Mouse (Mus musculus) leukemia stem cell, adult 10-12 weeks (primary cell): ENCODE data around the gene Gm20696. TPM values are rescaled to one million over a fixed set of nuclear protein-coding genes. Genes with fewer than 3 reads are reported as not detected.

Experiments
- polyA plus RNA-seq: library from polyadenylated mRNA; stranded (reverse); fragments of >175 nt; gene quantifications from 2 replicates; pipeline ENCODE4 v1.2.3, GENCODE M21; 2012; ENCODE audit warnings: low replicate concordance

Gene Gm20696
- polyA plus RNA-seq: 0.25 TPM in 1 of 2 replicates, not detected in the other

DNA sequence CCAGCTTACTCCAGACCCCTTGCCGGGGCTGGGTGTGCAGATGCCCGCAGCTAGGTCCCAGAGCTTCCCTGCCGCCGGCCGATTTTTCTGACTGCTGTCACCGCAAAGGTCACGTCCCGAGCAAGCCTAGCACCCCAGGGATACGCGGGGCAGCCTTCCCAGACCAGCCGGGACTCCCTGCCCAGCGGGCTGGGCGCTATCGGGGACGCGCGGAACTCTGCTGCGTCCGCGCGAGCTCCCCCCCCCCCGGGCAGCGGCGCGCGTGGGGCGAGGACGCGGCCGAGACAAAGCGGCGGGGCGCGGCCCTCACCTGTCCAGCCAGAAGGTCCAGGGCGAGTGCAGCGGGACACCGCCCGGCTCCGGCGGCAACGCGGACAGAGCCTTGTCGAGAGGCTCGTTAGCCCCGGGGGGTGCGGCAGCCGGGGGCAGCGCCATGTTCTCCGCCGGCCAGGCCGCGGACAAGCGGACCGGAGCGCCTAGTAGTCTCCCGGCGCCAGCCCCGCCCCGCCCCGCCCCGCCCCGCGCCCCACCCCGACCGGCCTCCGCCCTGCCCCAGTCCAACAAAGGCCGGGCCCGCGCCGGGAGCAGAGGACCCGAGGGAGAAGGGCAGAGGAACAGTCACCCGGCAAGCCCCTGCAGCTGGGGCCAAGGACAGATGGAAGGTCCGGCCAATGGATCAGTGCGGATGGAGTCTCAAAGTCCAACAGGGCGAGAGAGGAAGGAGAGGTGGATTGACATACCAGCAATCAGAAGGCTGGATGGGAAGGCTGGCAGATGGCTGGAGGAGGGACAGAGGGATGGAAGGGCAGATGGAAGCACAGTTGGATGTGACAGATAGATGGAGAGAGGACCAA lies at the start of gene Gm20696, which contains the start of gene Eif4e3:
Gene Gm20696, minus strand, starts transcription at position 480 of the 854 bp plus-strand sequence.
Gene Eif4e3, minus strand, starts transcription at position 454 of the 854 bp plus-strand sequence.

DNA sequence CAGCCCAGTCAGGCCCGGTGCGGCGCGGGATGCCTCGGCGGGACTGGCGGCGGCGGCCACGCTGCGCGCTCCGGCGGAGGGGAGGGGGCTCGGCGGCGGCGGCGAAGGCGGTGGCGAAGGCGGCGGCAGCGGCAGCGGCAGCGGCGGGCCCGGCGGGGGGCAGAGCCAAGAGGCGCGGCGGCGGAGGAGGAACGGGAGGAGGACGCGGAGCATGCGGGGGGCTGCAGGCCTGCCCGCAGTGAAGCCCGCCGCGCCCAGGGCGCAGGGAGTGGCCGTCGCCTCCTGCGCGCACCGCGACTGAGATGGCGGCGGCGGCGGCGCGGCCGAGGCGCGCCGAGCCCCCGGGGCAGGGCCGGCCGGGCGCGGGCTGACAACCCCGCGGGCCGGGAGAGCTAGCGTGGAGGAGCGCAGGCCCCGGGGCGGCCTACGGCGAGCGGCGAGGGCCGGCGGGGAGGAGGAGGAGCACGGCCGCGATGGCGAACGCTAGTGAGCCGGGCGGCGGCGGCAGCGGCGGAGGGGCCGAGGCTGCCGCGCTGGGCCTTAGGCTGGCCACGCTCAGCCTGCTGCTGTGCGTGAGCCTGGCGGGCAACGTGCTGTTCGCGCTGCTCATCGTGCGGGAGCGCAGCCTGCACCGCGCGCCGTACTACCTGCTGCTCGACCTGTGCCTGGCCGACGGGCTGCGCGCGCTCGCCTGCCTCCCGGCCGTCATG lies 25.8 kb upstream of the Gm20696 start, which contains the start of gene Gpr27:
Gene Gpr27, plus strand, starts transcription at position 474 of the 710 bp plus-strand sequence.

DNA sequence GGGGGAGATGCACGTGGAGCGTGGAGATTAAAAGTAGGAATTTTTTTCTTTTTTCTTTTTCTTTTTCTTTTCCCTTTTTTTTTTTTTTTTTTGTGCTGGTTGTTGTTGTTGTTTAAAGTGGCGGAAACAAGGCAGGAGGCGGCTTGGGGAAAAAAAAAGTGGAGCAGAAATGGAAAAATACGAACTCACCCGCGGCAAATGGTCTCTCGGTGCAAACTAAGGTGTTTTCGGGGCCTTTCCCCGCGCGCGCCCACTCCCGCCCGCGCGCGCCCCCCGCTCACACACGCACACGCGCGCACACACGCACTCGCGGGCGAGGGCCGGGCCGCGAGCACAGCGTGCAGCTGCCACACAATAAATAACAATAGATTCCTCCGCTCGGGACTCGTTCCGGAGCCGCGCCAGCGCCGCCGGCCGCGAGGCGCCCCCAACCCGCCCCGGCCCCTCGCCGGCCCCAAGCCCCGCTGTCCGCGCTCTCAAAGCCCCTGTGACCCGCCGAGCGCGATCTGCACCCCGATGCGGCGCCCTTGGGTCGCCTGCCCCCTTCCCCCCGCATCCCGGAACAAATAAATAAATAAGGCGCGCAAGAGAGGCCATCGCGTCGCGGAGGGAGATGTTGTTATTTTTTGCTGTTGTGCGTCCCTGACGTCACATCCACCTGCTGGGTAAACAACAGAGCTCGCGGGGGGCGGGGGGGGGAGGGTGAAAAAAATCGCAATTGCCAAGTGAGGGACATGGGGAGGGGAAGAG lies 144.1 kb downstream of the Gm20696 start, which contains the start of gene Foxp1:
Gene Foxp1, minus strand, starts transcription at position 363 of the 750 bp plus-strand sequence.

Other genes starting within 250 kb of the Gm20696 start
- 64.5 and 140 TPM in 2 replicates for gene Foxp1, start 144.1 kb downstream of the Gm20696 start, polyA plus RNA-seq
- gene Eif4e3, start within 50 bp of the Gm20696 start, polyA plus RNA-seq: 0.75 and 0.92 TPM in 2 replicates
- gene Gpr27, start 25.9 kb upstream of the Gm20696 start, polyA plus RNA-seq: 0.11 and 0.39 TPM in 2 replicates
- not detected in 2 replicates for gene Prok2, start 59.6 kb upstream of the Gm20696 start, polyA plus RNA-seq